Mouse (Mus musculus): ENCODE results near the gene Mapk10.

Gene Mapk10

DNA sequence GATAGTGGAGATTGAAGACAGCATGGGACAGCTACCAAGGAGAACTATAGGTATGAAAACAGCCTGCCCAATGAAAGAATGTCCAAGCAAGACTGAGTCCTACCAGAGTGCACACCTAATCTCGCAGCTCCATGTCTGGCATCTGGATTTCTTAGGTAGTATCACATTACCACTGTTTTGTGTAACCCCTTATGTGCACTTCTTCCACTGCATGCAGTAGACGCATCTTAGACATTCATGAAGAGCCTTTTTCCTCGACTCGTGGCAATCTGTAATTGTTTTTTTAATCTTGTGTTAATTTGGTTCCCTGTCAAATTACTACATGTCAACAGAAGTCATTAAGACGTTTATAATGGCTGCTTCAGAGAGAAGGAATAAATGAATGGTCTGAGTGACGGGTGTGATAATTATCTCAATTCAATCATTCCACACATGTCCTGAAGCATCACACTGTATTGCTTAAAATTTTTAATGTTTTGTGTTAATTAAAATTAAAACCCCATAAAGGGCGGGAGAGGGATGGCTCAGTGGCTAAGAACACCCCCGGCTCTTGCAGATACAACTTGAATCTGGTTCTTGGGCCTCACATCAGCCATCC, 160.7 kb downstream of the Mapk10 start:
- DNase-seq (ENCODE audit: low spot score), result no peak

DNA sequence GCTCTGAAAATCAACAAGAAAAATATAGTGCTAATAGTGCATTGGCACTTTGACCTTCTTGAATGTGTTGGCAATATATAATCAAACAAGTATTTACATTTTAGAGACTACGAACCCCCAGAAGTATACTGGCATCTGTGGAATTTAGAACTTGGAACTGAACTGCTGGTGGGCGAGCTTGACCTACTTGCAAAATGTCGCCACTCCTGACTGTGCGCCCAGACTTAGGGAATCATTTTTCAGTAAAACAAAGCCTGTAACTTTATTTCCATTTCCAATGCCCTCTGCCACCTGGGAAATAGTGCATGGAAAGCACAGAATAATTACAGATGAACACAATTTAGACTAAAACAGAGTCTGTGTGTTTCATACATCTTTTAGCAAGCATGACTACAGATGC, 163.1 kb downstream of the Mapk10 start:
- no peak for DNase-seq (ENCODE audit: low spot score)

DNA sequence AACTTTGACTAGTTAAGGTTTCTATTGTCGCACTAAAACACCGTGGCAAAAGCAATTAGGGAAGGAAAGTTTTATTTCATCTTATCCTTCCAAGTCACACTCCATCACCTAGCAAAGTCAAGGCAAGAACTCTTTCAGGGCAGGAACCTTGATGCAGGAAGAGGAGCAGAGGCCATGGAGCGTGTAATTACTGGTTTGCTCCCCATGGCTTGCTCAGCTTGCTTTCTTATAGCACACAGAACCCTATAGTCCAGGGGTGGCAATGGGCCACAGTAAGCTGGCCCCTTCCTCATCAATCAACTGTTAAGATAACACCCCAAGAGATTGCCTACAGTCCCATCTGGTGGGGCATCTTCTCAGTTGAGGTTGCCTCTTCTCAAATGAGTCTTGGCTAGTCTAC, 173.4 kb downstream of the Mapk10 start:
- DNase-seq (ENCODE audit: low spot score), result no peak

DNA sequence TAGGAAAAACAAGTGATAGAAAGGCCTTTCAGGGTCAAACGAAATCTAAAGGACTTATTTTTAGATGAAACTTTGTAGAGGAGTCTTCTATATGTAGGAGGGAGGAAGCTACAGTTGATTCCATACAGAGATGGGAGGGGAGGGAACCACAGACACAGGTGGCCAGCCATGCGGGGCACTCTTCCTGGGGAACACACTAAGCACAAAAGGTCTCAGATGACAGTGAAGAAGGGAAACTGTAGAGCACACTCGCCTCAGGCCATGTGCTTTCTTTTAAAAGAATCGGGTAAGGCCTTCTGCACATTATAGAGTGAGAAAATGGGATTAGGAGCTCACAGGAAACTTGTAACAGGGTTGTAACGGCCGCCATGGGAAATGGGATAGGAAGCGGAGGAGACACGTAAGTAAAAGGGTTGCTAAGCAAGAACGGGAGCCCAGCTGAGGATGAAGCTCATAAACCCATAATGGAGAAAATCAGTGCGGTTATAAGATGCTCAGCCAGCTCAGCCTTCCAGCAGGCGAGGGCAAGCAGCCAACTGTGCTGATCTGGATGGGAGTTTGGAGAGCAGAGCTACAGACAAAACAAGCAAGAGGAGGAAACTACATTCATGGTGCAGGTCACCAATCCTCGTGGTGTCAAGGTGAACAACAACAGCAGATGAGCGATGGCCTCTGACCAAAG, 182.1 kb downstream of the Mapk10 start:
- no peak for DNase-seq (ENCODE audit: low spot score)

DNA sequence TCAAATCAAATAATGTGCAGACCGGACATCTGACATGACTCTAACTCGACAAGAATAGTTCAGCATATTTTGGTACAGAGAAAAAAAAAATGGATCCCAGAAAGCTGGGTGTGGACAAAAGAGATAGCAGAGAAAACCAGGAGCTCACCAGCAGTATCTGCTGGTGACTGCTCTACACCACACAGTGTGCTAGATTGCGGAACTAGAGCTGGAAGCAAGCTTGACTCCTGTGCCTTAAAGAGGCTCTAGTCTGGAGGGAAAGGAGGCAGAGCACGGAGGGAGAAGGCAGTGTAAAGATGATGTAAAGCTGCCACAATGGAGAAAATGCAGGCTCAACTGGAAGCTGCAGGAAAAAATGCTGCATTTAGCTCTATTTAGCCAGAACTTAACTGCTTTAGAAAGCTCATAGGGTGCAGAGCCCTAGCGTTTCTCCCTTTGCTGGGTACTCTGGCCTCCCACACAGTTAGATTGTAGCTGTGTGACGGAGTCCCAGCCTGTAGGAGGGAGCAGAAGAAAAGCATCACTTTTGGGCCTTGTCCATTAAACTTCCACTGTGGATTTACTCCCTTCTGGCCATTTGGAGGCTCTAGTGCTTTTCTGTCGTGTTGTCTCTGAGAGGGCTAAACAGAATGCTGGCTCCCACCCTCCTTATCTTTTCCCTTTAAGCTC, 188.5 kb downstream of the Mapk10 start:
- no peak for DNase-seq (ENCODE audit: low spot score)

DNA sequence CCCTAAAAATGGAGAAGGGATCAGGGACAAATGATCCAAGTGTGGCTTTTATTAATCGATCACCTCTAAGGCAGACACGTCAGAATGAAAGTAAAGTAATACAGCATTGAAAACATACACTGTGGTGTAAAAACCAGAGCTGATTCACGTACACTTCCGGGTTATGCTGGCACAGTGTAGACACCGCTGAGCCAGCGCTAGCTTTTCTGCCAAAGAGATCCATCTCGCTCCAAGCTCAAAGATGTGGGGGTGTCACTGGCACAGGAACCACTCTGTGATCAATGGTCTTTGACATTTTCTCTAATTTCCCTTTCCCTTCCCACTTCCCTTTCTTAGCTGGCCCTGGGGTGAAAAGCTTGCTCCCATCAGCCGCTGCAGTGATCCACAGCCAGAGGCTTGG, 189.7 kb downstream of the Mapk10 start:
- no peak for DNase-seq (ENCODE audit: low spot score)

DNA sequence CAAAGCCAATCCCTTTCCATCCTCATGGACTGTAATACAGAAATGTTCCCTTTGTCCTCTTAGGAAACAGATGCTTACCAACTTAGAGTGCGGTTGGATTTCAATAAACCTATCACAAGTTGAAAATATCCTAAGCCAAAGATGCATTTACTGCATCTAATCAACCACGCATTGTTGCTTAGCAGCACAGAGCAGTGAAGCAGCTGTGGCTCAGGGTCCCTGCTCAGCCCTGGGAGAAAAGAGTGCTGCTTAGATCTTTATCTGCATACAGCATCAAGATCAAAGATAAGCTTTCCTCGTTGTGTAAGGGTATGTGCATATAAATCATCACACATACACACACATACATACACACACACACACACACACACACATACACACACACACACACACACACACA, 190.2 kb downstream of the Mapk10 start:
- no peak for DNase-seq (ENCODE audit: low spot score)

DNA sequence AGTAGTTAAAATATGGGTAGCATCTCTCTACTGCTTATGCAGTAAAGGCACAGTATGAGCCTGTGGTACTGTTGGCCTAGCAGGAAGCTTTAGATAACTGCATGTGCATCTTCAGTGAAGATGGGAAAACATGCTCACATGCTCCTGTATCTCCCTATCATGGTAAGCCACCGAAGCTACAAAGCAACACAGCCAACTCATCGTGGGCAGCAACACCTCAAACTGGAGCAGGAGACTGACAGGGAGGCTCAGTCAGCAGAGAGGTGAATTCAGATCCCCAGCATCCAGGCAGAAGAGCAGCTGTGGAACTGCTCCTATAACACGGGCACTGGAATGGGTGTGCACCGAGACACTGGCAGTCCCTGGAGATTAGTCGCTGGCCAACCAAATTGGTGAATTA, 191.0 kb downstream of the Mapk10 start:
- DNase-seq (ENCODE audit: low spot score), result no peak

DNA sequence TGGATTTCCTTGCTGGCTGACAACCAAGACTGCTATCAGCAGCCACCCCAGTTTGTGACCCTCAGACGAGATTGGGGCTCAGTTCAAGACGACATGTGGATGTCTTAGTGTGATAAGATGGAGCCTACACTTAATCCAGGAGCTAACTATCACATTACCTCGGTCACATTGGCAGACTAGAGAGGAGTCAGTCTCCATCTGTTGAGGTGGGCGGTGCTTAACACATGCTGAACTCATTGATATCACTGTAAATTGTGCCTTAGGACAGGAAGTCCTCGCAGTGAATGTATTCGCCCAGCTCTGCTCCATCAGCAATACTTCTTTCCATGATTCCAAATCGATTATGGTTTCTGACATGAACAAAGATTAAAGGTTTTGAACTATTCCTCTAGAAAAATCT, 193.5 kb downstream of the Mapk10 start:
- DNase-seq (ENCODE audit: low spot score), result no peak

DNA sequence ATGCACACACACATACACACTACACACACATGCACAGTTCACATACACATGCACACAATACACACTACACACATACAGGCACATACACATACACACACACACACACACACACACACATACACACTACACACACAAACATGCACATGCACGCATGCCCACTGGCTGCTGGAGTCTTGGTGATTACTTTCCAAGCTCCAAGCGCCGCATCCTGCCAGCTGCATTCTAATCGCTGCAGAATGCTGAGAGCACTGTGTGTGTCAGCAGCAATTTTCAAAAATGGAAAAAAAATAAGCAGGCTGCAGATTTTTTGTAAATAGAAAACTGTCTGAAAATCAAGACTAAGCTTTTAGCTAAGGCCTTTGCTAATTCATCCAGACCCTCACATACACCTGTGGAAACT, 196.8 kb downstream of the Mapk10 start:
- DNase-seq (ENCODE audit: low spot score), result no peak

DNA sequence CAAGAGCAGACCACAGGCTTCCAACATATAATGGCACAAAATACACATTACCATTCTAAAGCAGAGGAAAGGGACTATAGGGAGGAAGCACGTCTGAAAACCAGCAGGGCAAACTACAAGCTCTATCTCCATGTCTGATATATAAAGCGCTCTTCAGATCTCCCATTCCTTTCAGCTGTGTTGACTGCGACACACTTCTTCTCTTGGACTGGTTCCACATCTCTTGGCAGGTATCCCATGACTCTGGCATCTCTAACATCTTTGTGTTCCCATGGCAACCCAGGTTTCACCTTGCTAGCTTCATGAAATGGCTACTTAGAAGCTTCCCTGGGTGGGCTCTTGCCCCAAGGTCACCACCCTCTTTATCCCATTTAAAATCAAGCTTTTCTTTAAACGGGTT, 202.2 kb downstream of the Mapk10 start:
- no peak for DNase-seq (ENCODE audit: low spot score)

DNA sequence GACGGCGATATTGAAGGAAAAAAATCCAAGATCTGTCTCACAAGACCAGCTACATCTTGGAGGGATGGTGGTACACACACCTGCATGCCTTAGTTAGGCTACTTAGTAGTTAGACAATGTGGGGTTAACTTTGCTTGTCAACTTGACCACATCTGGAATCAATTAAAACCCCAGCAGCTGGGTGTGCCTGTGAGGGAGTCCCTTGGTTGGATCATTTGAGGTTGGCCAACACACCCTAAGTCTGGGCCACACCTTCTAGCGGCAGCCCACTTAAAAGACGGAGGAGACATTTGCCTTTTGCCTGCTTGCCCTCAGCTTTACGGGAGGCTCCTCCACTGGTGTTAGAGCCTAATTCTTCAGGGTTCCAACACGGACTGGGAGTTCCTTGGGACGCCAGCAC, 209.0 kb downstream of the Mapk10 start:
- no peak for DNase-seq (ENCODE audit: low spot score)

DNA sequence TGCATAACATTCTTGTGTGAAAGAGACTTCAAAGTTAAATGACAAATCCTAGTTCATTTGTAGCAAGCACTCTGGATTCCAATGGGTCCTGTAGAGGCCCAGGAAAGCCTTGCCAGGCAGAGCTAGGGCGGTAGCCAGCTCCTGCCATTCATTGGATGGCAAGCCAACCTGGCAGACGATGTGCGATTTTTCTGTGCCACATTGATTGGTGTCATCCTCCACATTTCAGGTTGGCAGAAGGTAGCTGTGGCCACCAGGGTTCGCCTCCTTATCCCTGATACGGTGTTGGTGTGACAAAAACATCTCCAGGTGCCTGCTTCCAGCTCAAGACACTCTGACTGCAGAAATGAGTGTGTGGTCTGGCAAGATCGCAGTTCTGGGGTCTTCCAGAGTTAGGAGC, 210.6 kb downstream of the Mapk10 start:
- no peak for DNase-seq (ENCODE audit: low spot score)

DNA sequence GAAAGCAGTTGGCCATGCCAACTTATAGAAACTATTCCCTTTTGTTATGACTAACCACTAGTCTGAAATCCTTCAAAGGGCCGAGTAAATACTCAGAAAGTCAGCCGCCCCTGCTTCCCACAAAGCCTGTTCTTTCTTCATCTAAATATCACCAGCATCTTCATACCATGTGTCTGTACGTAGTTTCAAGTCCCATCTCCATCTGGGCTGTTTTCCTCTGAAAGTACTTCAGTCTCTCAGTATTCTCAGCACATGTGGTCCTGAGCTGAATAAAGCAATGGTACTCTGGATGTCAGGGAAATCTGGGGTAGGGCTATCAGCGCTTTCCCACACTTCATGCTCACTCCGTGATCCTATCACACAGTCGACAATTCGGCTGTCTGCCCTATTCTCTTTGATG, 212.6 kb downstream of the Mapk10 start:
- no peak for DNase-seq (ENCODE audit: low spot score)

DNA sequence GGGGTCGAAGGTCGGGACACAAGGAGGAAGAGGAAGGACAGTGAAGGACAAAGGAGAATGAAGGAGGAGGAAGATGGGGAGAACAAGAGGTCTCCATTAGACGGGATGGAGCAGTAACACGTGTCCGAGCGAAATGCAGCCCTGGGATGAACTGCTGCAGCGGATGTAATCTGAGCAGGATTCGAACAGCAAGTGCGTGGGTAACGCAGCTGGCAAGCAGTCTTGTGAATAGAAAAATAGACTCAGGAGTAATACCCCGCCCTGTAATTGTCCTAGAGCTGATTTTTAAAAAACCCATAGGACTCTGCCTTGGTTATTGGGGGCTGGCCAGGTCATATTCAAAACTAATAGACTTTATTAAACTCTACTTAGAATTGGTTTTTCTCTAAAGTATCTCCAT, 213.2 kb downstream of the Mapk10 start:
- DNase-seq (ENCODE audit: low spot score), result no peak

DNA sequence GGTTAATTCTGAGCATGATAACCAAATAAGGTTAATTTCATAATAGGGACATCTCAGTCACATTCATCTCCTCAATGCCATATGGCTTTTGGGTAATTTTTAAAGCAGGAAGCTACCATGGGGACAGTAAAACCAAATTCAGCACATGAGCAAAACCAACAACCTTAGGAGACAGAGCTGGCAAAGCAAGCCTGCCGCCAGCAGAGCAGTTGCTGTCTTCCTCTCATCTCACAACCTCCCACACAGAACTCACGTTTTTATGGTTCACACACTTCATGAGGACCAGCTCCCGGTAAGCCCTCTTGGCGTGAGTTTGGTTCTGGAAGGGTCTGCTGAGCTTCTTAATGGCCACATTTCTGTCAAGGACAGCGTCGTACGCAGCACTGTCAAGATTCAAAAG, 214.8 kb downstream of the Mapk10 start:
- no peak for DNase-seq (ENCODE audit: low spot score)

DNA sequence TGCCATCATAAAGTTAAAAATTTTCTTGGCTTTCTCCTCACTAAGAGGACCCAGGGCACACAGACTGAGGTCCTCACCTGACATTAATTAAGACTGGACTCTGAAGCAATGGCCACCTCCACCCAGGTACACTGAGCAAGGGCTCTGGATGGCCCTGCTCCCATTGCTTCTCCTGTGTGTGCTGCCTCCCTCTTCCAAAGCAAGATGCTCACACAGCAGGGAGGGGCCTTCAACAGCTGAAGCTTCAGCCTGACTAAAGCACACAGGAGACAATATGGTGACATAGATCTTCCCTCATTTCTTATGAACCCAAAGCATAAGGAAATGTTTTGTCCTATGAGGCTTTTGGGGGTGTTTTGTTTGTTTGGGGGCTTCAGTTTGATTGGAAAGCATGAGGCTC, 215.2 kb downstream of the Mapk10 start:
- DNase-seq (ENCODE audit: low spot score), result no peak

DNA sequence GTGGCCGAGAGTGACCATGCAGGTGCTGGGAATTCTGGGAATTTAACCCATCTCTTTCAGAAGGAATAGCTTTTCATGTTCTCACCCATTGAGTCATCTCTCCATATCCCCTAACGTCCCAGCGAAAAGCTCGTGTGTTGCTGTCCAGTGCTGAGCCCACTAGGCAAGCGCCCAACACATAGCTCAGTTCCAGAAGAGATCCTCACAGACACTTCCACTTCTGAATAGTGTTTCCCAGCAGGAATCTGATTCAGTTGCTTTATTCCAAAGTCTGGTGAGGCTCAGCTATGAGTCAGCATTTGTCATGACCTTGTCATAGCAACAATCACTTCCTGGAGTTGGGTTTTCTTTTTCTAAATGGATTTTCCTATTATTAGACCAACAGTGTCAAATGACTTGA, 217.2 kb downstream of the Mapk10 start:
- peak; percentile 30 for DNase-seq (ENCODE audit: low spot score)

DNA sequence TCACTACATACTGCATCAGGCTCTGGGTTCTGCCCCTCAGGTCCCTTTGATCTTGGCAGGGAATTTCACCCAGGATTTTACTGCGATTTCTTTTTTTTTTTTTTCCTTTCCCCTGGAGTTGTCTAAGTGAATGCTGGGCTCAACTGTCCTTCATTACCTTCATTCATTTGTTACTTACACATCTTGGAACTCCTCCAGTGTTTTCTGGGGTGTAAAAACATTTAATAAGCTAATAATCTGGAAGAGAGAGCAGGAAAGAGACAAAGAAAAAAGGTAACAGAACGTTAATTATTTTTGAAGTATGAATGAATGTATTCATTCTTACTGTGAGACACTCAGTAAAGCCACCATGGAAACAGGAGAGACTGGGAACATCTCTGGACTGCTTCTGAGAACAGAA, 219.4 kb downstream of the Mapk10 start:
- no peak for DNase-seq (ENCODE audit: low spot score)

DNA sequence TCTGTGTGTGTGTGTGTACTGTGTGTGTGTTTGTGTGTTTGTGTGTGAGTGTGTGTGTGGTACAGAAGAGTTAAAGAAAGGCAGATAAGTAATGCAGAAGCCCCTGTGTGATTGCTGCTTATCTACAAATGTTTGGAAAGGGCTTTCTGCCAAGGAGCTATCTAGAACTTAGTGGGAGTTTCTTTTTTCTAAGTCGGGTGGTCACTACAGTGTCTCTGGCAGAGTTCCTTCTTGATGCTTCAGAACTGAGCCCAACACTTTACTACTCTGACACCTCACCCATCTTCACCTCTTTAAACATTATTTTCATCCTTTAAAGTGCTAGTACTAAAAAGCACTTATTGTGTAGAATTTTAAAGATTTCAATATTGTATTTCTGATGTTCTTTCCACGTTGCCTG, 232.8 kb downstream of the Mapk10 start:
- DNase-seq (ENCODE audit: low spot score), result no peak

DNA sequence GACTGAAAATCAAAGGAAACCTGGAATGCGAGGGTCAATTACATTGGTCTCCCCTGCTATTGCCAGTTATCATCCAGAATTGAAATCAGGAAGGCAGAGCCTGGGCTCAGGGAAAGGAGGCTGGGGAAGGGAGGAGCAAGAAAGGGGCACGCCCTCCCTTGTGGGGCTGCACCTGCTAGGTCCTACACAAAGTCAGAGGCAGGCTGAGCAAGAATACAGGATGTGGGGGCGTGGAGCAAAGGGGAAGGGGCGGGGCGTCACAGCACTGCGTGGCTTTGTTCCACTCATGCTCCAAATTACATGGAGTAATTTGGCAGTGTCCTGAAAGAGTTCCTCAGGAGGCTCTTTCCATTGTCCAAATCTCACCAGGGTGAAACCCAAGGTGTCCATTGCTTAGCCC, 234.0 kb downstream of the Mapk10 start:
- DNase-seq (ENCODE audit: low spot score), result no peak

DNA sequence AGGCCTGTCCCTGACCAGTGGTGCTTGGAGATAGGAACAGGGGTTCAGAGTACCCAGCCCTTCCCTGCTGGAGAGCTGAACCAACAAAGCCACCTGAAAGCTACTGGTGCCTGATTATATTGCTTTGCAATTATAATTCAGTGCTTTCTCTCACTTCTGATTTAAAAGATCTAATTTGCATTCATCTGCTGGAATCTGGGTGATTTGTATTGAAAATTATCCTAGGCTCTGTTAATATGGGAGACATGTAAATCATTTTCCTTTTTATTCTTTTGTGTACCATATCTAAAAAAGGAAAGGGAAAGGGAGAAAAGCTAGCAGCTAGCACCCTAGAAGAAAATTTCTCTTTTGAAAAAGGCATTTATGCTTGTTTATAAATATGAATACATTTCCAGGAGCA, 234.6 kb downstream of the Mapk10 start:
- DNase-seq (ENCODE audit: low spot score), result no peak

DNA sequence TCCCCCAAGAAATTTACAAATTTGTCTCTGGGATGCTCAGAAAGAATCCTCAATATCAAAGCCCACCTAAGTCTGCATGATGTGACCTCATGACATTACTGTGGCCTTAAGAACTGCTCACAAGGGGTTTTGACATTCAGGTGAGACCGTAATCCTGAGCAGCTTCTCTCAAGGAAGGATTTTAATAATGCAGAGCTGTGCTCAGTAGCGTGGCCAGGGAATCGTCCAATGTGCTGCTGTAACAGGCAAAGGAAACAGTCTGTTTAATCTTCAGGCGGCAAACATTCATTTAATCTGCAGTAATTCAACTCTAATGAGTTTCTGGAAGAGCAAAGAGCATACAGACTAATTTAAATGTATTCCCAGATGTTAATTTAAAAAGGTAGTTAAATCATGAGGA, 236.7 kb downstream of the Mapk10 start:
- no peak for DNase-seq (ENCODE audit: low spot score)

DNA sequence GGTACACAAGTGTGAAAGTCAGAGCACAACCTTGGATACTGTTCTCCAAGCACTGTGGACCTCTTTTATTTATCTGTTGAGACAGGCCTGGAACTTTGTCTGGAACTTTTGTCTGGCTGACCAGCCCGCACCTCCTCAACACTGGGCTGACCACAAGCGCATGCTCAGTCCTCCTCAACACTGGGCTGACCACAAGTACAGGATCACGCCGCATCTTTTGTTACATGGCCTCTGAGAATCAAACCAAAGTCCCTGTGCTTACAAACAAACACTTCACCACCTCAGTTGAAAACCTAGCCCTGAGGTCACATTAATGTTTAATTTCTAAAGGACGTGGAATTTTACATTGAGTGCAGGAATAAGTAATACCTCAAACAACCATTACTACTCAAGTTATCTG, 246.7 kb downstream of the Mapk10 start:
- DNase-seq (ENCODE audit: low spot score), result no peak
